Mouse (Mus musculus) kidney, adult 2 months (tissue): ENCODE results near the gene Tmem231. TPM values are rescaled to one million over a fixed set of nuclear protein-coding genes. Genes with fewer than 3 reads are reported as not detected.

Source experiments
- DNase-seq: peaks from one replicate; pipeline ENCODE4 v3.0.0; 2021
- H3K27ac ChIP-seq: fragments of 200-500 bp; 2 replicates; pipeline ENCODE4 v1.5.1; 2012; ENCODE audit warnings: low read depth, low read length, control low read depth, inconsistent platforms; ENCODE audit not compliant: insufficient read depth
- H3K27me3 ChIP-seq: fragments of 200-500 bp; replicated peaks from 2 replicates; pipeline ENCODE4 v1.6.1; 2012; ENCODE audit warnings: mild to moderate bottlenecking, moderate library complexity, low read length, inconsistent platforms; ENCODE audit not compliant: control insufficient read depth, insufficient read depth
- H3K36me3 ChIP-seq: fragments of 200-500 bp; 2 replicates; pipeline ENCODE4 v1.6.1; 2012; ENCODE audit warnings: mild to moderate bottlenecking, moderate library complexity, low read length, inconsistent platforms; ENCODE audit not compliant: control insufficient read depth, insufficient read depth
- H3K4me1 ChIP-seq: fragments of 200-500 bp; 2 replicates; pipeline ENCODE4 v1.6.1; 2011; ENCODE audit warnings: low read length; ENCODE audit not compliant: control insufficient read depth, insufficient read depth
- H3K4me3 ChIP-seq: fragments of 200-500 bp; 2 replicates; pipeline ENCODE4 v1.5.1; 2011; ENCODE audit warnings: mild to moderate bottlenecking, low read depth, low read length, control low read depth; ENCODE audit not compliant: insufficient read depth
- CTCF ChIP-seq: fragments of 200-500 bp; conservative IDR thresholded peaks from 2 replicates; pipeline ENCODE4 v1.5.1; 2011; ENCODE audit warnings: low read depth, mild to moderate bottlenecking, control low read depth, low read length, moderate library complexity, mixed read lengths; ENCODE audit not compliant: insufficient read depth, insufficient read length
- POLR2A ChIP-seq: fragments of 200-500 bp; IDR thresholded peaks from one replicate; pipeline ENCODE4 v1.6.1; 2011; ENCODE audit warnings: low read depth, low read length, control low read depth
- WGBS: fragments of 180-500 bp; shearing (Covaris S2); methylation state at CpG from one replicate; pipeline ENCODE4 v1.1.7; 2018; 5-methylcytosine and 5-hydroxymethylcytosine counted together
- polyA plus RNA-seq: library from polyadenylated mRNA; depleted of rRNA; stranded (reverse); fragments of >200 nt; gene quantifications from 2 replicates; pipeline ENCODE4 v1.2.3, GENCODE M21; 2012

Gene Tmem231
- polyA plus RNA-seq, 1 experiment: 11.2 TPM

DNA sequence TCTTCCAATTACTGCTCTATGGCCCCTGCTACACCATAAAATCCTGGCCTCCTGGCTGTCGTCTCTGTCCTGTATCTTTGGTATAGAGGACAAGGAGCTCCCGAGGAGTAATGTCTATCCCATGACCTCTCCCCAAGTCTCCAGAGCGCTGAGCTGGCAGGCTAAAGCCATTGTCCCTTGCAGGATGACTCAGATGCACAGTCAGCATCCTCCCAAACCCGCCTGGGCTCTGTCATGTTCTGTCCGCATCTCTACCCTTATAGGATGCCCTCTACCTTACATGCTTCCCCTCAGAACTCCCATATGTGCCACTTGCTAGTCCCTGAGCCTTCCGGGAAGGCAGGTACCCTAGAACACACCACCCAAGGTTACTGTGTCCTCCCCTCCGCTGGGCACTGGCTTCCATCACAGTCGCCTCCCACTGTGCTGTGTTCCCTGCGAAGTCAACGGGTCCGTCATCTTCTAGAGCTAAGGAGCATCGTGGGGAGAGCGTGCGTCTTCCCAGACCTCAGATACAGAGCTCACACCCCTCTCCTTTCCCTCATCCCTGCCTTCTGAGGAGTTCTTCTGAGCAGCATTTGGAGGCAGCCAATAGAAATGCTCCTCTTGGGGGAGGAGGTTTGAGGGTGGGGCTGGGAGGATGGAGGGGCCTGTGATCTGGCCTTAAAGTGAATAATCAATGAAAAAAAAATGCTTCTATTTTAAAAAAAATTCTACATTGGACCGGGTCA lies 27.1 kb upstream of the Tmem231 start:
- 75% methylated on average over 15 of the region's 15 CpGs for WGBS
- Histone ChIP-seq H3K36me3 (no peaks in the 10 kb centered on the region), H3K4me1 (no peaks in the 10 kb centered on the region), H3K27ac (no peak overlapping the region), H3K4me3 (no peak overlapping the region), H3K27me3 (no peaks in the 10 kb centered on the region)
- no peak for DNase-seq
- TF ChIP-seq CTCF: no peak
- no peak for TF ChIP-seq POLR2A

DNA sequence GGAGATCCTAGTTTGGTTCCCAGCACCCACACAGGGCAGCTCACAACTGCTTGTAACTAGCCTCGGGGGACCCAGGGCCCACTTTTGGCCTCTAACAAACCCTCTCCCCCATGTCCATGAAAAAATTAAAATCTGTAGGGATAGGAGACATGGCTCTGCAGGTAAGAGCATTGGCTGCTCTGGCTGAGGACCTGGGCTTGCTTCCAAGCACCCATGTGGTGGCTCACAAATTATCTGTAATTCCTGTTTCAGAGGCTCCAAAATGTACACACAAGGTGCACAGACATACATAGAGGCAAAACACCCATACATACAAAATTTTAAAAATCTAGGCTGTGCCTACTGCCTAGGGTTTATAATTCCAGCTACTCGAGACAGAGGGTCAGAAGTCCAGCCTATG lies 23.6 kb upstream of the Tmem231 start:
- 87% methylated on average over 2 of the region's 2 CpGs for WGBS
- no peaks in the 10 kb centered on the region for H3K27me3 ChIP-seq
- TF ChIP-seq CTCF (no peak), POLR2A (no peak)
- H3K4me1 ChIP-seq: no peaks in the 10 kb centered on the region
- no peak overlapping the region for H3K27ac ChIP-seq
- H3K36me3 ChIP-seq: no peaks in the 10 kb centered on the region; the same call in 1 of the 2 replicates
- H3K4me3 ChIP-seq: no peak overlapping the region
- no peak for DNase-seq

DNA sequence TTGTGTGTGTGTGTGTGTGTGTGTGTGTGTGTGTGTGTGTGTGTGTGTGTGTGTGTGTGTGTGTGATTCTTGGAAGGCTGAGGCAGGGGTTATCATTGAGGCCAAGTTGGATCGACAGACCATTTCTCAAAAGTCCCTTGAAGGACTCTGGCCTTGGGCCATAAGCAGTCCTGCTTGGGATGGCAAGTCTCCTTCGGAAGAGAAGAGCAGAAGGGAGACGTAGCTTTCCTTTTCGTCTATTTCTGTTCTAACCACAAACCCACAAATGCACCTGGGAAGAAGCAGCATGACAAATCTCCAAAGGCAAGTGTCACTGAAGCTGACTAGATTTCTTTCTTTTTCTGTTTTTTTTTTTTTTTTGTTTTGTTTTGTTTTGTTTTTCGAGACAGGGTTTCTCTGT lies 22.2 kb upstream of the Tmem231 start:
- H3K27me3 ChIP-seq: no peaks in the 10 kb centered on the region
- DNase-seq: no peak
- no peak overlapping the region for H3K27ac ChIP-seq
- no peaks in the 10 kb centered on the region for H3K4me1 ChIP-seq
- TF ChIP-seq CTCF: no peak
- TF ChIP-seq POLR2A: no peak
- H3K36me3 ChIP-seq: no peaks in the 10 kb centered on the region; the same call in 1 of the 2 replicates
- no peak overlapping the region for H3K4me3 ChIP-seq
- WGBS: 88% methylated on average over 5 of the region's 5 CpGs

DNA sequence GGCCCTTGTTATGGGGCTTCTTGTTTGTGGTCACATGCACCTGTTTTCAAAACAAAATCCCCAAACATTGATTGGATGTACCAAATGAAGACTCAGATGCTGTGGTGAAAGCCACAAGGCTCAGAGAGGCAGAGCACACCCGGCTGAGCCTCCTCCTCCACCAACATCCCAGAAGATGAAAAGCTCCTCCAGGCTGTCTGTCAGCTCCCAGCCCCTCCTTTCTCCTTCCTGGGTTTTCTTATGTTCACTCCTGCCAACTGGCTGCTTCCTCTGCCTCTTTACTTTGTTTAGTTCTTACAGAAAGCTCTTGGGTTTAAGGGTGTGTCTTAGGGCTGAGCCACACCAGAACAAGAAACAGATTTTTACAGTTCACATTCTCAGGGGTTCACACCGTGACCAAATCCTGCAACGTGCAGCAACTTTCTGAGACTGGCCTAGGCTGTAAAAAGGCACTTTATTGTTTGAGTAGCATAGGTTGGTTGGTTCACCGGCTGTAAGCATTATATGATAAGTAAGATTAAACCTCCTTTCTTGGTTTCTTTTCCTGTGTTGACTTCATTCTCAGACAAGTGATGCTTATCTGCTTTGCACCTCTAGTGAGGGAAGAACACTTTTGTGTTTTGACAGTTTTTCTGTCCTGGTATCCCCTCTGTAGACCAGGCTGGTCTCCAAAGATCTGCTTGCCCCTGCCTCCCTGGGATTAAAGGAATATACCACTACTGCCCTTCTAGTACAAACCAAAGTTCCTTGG lies 21.3 kb upstream of the Tmem231 start:
- no peaks in the 10 kb centered on the region for H3K4me1 ChIP-seq
- H3K4me3 ChIP-seq: no peak overlapping the region
- no peak for DNase-seq
- no peaks in the 10 kb centered on the region; the same call in 1 of the 2 replicates for H3K36me3 ChIP-seq
- WGBS: 81% methylated on average over 4 of the region's 4 CpGs
- no peak overlapping the region for H3K27ac ChIP-seq
- TF ChIP-seq CTCF (no peak), POLR2A (no peak)
- no peaks in the 10 kb centered on the region for H3K27me3 ChIP-seq

DNA sequence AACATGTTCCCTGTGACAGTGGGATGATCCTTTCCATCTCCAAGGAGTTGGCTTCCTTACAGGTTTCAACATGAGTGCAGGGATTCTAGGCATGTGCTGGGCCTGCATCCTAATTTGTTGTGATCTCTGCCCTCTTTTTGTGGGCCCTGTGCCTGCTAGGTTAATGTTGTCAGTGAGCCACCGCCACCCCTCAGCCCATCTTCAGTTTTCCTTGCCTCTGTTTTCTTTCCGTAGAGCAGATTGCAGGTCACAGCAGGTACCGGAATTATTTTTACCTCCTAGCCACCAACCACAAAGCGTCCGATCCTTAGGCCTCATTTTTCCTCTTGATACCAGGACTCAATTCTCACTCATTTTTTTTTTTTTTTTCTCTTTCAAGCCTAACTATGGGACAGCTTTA lies 18.3 kb upstream of the Tmem231 start:
- Histone ChIP-seq H3K27ac (no peak overlapping the region), H3K27me3 (no peaks in the 10 kb centered on the region), H3K36me3 (peaks cover 2% of the 10 kb centered on the region; the same call in 1 of the 2 replicates), H3K4me3 (no peak overlapping the region), H3K4me1 (no peaks in the 10 kb centered on the region)
- no peak for TF ChIP-seq POLR2A
- no peak for TF ChIP-seq CTCF
- DNase-seq: no peak
- 93% methylated on average over 5 of the region's 5 CpGs for WGBS

DNA sequence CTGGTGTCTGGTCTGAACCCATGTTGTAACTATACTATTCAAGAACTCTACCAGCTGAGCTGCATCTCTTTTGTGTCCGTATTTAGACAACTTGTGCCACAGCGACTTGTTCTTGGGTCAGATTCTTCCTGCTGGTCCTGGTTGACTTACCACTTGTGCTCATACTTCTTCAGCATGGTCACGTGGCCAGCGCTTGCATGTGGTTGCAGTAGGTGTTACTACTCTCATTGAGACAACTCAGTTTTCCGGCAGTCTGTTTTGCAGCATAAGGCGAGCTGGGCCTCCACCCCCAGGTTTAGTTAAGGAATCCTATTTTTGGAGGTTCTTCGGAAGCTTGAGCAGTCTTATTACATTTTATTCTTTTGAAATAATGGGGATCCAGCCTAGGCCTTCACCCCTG lies 17.6 kb upstream of the Tmem231 start:
- no peaks in the 10 kb centered on the region for H3K27me3 ChIP-seq
- H3K4me1 ChIP-seq: no peaks in the 10 kb centered on the region
- no peak for DNase-seq
- 91% methylated on average over 7 of the region's 7 CpGs for WGBS
- no peak for TF ChIP-seq CTCF
- no peak for TF ChIP-seq POLR2A
- peaks cover 2% of the 10 kb centered on the region; the same call in 1 of the 2 replicates for H3K36me3 ChIP-seq
- no peak overlapping the region for H3K27ac ChIP-seq
- H3K4me3 ChIP-seq: no peak overlapping the region

DNA sequence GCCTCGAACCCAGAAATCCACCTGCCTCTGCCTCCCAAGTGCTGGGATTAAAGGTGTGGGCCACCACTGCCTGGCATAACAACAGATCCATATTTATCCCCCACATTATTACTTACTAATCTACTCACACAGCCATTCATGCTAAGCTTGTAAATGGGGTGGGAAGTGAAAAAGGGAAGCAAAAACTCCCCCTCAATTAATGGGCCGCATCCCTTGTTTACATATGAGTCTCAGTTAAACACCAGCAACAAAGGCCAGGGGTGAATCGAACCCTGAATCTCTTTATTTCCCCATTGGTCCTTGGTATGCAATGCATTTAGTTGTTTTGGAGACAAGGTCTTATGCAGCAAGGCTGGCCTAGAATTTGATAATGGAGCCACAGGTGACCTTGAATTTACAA lies 17.2 kb upstream of the Tmem231 start:
- TF ChIP-seq POLR2A (no peak), CTCF (no peak)
- Histone ChIP-seq H3K4me3 (no peak overlapping the region), H3K27me3 (no peaks in the 10 kb centered on the region), H3K4me1 (no peaks in the 10 kb centered on the region), H3K27ac (no peak overlapping the region), H3K36me3 (peaks cover 2% of the 10 kb centered on the region; the same call in 1 of the 2 replicates)
- 78% methylated on average over 3 of the region's 3 CpGs for WGBS
- no peak for DNase-seq
